Mouse (Mus musculus) intestine, embryonic 16.5 days (tissue): Measurements from ENCODE around the gene Gm5538. TPM values are rescaled to one million over a fixed set of nuclear protein-coding genes. Genes with fewer than 3 reads are reported as not detected.

Experiments used
- ATAC-seq: fragments of 200-750 bp; cut with Nextera tagmentation; 2 replicates; pipeline ENCODE4 v1.8.0; 2017; ENCODE audit warnings: moderate TSS enrichment, moderate library complexity
- H3K27ac ChIP-seq: fragments of 300-500 bp; sonication (generic); 2 replicates; pipeline ENCODE4 v1.5.1; 2014; ENCODE audit warnings: mild to moderate bottlenecking, low read length
- H3K27me3 ChIP-seq: fragments of 300-500 bp; sonication (generic); replicated peaks from 2 replicates; pipeline ENCODE4 v1.6.1; 2014; ENCODE audit warnings: low read length, control low read depth, mixed read lengths; ENCODE audit not compliant: control insufficient read depth, insufficient read depth
- H3K36me3 ChIP-seq: fragments of 300-500 bp; sonication (generic); 2 replicates; pipeline ENCODE4 v1.6.1; 2014; ENCODE audit warnings: low read length, control low read depth; ENCODE audit not compliant: control insufficient read depth, insufficient read depth
- H3K4me1 ChIP-seq: fragments of 300-500 bp; sonication (generic); 2 replicates; pipeline ENCODE4 v1.6.1; 2014; ENCODE audit warnings: low read length, control low read depth, mixed read lengths; ENCODE audit not compliant: control insufficient read depth, insufficient read depth
- H3K4me2 ChIP-seq: fragments of 300-500 bp; sonication (generic); 2 replicates; pipeline ENCODE4 v1.6.1; 2014; ENCODE audit warnings: low read depth, low read length, control low read depth
- H3K4me3 ChIP-seq: fragments of 300-500 bp; sonication (generic); 2 replicates; pipeline ENCODE4 v1.5.1; 2014; ENCODE audit warnings: mild to moderate bottlenecking, low read length
- H3K9ac ChIP-seq: fragments of 300-500 bp; sonication (generic); 2 replicates; pipeline ENCODE4 v1.6.1; 2014; ENCODE audit warnings: low read depth, low read length
- H3K9me3 ChIP-seq: fragments of 300-500 bp; sonication (generic); 2 replicates; pipeline ENCODE4 v1.6.1; 2016; ENCODE audit warnings: low read length, control low read depth; ENCODE audit not compliant: control insufficient read depth
- WGBS: fragments of 180-500 bp; shearing (Covaris S2); extraction: QIAGEN DNeasy Blood & Tissue Kit; methylation state at CpG from one replicate; pipeline ENCODE4 v1.1.7; 2014; 5-methylcytosine and 5-hydroxymethylcytosine counted together
- polyA plus RNA-seq: library from polyadenylated mRNA; unstranded; fragments of >200 nt; fragmentation: Nextera tagmentation; extraction: Ambion mirVana; gene quantifications from 2 replicates; pipeline ENCODE4 v1.2.1, GENCODE M21; 2015

The Gm5538 gene
- polyA plus RNA-seq: not detected in 2 replicates

DNA sequence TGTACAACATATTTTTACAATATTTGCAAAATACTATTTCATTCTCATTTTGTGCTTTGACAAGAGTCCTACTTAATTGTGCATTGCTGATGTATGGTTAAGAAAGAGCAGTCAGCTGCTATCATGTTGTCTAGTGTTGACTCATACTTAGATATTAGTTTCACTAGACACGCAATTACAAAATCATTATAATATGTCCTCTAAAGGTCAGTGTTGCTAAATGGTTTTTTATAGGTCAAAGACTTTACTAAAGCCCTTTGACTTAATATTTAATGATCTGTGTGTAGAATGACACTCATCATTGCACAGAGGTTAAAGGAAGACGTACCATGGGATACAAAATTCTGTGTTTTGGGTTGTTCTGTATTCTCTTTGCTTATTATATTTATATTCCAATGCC lies at the start of gene Gm5538:
TSS of gene Gm5538 (plus strand) at position 301 of the 400 bp plus-strand sequence.
- Histone ChIP-seq H3K27me3 (no peaks in the 10 kb centered on the region), H3K9ac (no peak within 1 kb of the TSS), H3K27ac (no peak within 1 kb of the TSS), H3K4me3 (no peak within 1 kb of the TSS), H3K4me2 (no peak within 1 kb of the TSS), H3K4me1 (no peaks in the 10 kb centered on the region), H3K9me3 (no peaks in the 10 kb centered on the region), H3K36me3 (no peaks in the 10 kb centered on the region)
- WGBS: 93% methylated on average over 2 of the region's 2 CpGs
- no peak for ATAC-seq

DNA sequence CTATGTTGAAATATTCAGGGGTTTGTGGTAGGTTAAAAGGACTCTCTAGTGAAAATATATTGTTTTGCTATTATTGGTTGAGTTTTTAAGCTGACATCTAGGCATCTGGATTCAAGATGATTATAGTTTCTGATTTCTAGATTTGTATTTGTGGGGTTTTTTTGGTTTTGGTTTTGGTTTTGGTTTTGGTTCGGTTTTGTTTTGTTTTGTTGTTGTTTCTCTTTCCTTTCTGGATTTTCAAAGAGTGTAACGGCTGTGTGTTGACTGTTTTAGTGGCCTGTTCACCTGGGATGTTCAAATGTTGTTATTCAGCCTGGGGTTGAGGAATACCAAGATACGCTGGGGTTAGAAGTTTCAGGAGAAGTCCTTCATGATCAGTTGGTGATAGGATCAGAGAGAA lies 32.2 kb upstream of the Gm5538 start:
- H3K4me3 ChIP-seq: no peak overlapping the region
- no peak overlapping the region for H3K9ac ChIP-seq
- H3K9me3 ChIP-seq: no peaks in the 10 kb centered on the region
- no peak overlapping the region for H3K4me2 ChIP-seq
- ATAC-seq: no peak
- H3K4me1 ChIP-seq: no peaks in the 10 kb centered on the region
- WGBS: 80% methylated on average over 3 of the region's 3 CpGs
- no peaks in the 10 kb centered on the region for H3K36me3 ChIP-seq
- no peaks in the 10 kb centered on the region for H3K27me3 ChIP-seq
- no peak overlapping the region for H3K27ac ChIP-seq

DNA sequence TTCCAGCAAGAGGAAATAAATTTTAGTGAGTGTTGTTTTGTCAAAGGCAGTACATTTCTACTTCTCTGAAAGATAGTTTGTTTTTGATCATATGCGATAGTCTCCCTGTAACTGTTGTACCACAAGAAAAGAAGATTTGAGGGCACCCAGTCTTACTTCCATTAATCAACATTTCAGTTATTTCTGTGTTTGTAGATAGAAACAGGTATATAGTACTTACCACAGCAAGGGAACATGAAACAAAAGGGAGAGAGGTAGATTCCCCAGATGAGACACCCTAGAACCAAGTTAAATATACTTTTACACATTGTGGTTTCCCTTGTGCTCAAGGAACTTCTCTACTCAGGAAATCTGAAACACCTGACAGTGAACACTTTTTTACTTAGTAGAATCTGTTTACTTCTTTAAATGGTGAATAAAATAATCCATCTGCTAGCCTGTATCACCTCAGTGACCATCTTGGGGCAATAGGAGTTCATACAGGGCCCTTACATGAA lies 26.9 kb upstream of the Gm5538 start:
- no peaks in the 10 kb centered on the region for H3K36me3 ChIP-seq
- H3K4me1 ChIP-seq: no peaks in the 10 kb centered on the region
- H3K9me3 ChIP-seq: no peaks in the 10 kb centered on the region
- no peak for ATAC-seq
- H3K9ac ChIP-seq: no peak overlapping the region
- H3K27me3 ChIP-seq: no peaks in the 10 kb centered on the region
- H3K4me2 ChIP-seq: no peak overlapping the region
- H3K27ac ChIP-seq: no peak overlapping the region
- no peak overlapping the region for H3K4me3 ChIP-seq
- 94% methylated on average over 1 of the region's 1 CpGs for WGBS

DNA sequence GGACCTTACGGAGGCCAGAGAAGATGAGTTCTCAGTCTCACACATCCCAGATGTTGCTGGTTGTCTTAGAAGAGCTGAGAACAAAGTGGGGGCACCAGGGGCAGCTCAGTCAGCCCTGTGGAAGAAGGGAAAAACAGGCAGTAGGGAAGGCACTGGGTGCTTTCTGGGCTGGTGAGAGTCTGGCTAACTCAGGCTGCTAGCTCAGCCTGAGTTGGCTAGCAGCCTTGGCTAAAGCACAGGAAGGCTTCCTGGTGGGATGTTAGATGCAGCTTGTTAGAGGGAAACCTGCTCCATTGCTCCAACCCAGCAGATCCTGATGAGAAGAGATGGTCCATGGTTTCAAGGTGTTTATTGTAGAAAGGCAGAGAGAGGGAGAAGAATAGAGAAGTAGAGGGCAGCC lies 10.3 kb downstream of the Gm5538 start:
- Histone ChIP-seq H3K9ac (no peak overlapping the region), H3K36me3 (no peaks in the 10 kb centered on the region), H3K4me2 (no peak overlapping the region), H3K27ac (no peak overlapping the region), H3K27me3 (no peaks in the 10 kb centered on the region), H3K4me1 (no peaks in the 10 kb centered on the region), H3K9me3 (no peaks in the 10 kb centered on the region), H3K4me3 (no peak overlapping the region)
- 84% methylated on average over 1 of the region's 1 CpGs for WGBS
- ATAC-seq: no peak

DNA sequence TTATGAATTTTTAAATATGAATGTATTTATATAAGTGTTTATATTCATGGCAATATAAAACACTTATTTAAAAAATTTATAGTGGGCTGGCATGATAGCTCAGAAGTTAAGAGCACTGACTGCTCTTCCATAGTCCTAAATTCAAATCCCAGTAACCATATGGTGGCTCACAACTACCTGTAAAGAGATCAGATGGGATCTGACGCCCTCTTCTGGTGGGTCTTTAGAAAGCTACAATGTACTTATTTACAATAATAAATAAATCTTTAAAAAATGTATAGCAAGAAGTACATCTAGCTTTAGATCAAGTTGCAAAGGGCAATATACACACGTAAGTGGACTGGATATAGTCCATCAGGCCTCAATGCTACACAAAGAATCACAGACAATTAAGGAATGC lies 14.6 kb downstream of the Gm5538 start:
- Histone ChIP-seq H3K27ac (no peak overlapping the region), H3K27me3 (no peaks in the 10 kb centered on the region), H3K4me1 (no peaks in the 10 kb centered on the region), H3K36me3 (no peaks in the 10 kb centered on the region), H3K9me3 (no peaks in the 10 kb centered on the region), H3K4me2 (no peak overlapping the region), H3K4me3 (no peak overlapping the region), H3K9ac (no peak overlapping the region)
- no peak for ATAC-seq
- whole genome bisulfite sequencing: 13% methylated on average over 2 of the region's 2 CpGs

Other genes with a start within 250 kb of the Gm5538 start
- gene Gm8298, start 131.3 kb downstream of the Gm5538 start, polyA plus RNA-seq: not detected in 2 replicates
- gene C130079G13Rik, start 195.4 kb downstream of the Gm5538 start, polyA plus RNA-seq: not detected in 2 replicates